Mouse (Mus musculus) urinary bladder, postnatal 4 days (tissue): ENCODE data around the gene Lrmp.
A peak's percentile ranks its signal among the peaks of the same experiment; 100 is the strongest.

ENCODE experiments used
- DNase-seq, 2 experiments: peaks; one replicate each; pipeline ENCODE4 v3.0.0; 2021 to 2022; ENCODE audit warnings: low spot score in 2 of 2

The Lrmp gene

DNA sequence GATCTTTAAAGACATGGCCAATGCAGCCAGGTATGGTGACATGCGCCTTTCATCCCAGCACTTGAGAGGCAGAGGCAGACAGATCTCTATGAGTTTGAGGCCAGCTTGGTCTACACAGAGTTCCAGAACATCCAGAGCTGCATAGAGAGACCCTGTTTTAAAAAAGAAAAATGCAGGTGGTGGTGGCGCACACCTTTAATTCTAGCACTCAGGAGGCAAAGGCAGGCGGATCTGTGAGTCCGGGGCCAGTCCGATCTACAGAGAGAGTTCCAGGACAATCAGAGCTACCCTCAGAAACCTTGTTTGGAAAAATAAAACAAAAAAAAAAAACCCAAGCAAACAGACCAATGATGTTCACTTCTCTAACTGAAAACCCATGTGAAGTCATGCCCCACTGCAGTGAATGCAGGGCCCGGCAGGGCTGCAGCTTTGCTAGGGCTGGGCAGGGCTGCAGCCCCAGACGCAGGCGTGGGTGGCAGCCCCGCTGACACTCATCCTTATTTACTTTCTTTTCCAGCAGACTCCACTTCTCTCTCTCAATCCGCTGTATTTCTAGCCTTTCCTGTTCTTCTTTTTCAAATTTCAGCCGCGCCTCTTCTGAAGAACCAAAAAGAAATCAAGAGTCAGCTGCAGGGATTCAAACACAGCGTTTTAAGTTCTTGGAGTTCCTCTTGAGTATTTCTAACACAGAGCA lies 87.1 kb downstream of the Lrmp start:
- no peak for DNase-seq

DNA sequence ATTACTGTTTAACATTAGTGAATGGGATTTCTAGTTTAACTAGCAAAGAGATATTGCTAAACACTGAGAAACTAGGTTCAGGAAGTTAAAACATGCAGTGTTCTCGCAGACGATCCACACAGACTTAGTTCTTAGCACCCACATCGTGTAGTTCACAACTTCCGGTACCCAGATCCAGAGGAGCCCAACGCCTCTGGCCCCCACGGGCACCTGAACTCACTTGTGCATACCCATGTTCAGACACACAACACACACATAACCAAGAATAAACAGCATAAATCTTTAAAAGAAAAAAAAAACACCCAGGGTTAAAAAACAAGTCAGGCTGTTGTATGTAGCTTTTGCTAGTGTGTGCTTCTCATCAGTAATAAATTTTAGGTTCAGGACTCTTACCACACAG lies 89.0 kb downstream of the Lrmp start:
- DNase-seq, result no peak

DNA sequence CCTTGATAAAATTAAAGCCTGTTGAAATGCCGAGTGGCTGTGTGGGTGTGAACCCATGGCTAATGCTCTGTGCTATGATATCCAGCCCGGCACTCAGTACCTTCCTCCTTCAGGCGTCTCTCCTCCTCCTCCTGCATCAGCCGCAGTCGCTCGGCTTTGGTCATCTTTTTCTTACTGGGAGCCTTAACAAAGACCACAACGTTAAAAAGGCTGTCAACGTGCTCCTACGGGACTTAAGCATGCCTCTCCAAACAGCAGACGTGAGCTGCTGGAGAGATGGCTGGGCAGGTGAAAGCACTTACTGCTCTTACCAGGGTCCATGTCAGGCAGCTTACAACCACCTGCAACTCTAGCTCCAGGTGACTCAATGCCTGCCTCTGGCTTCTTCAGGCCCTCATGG lies 89.7 kb downstream of the Lrmp start:
- no peak for DNase-seq

DNA sequence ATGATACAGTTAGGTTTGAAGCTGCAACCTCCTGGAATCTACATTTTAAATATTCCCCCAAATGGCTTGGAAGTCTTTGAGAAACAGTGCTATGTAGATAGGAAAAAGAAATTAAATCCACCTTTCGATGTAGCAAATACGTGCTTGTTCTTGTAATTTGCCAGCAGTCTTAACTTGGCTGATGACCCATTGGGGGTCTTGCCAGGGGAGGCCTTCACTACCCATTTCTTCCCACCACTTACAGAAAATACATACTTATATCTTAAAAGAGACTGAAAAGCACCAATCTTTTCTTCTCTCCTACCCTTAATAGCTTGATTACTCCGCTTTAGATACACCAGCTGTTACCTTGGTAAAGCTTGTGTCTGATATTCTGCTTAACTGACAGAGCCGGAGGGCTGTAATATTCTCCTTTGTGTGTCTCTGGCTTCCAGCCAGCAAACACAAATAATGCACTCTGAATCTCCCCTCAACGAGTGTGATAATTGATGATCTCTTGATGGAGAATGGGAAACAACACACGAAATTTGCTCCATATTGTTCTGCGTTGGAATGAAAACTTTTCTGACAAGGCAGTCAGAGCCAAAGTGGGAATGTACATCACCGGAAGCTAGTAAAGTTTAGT lies 94.7 kb downstream of the Lrmp start:
- no peak for DNase-seq

DNA sequence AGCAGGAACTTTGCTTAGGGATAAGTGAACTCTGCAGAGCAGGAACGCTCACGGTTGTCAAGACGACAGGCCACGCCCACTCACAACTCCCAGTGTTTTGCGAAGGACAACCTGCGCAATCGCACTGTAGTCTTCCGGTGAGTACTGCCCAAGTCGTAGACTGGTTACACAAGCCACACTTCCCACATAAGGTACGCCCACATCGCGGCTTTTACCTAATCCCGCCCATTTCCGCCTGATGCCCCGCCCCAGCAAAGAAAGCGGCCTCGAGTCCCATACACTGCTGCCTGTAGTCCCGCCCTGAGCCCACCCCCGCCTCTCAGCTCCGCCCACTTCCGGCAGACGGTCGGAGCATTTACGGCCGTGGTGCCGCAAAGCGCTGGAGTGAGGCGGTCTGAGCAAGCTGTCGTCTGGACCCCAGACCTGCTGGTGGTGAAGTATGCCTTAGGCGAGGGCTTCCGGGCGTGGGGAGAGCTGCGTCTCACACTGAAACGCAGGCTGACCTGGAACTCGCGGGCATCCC lies 95.4 kb downstream of the Lrmp start, which contains the start of the genes Casc1 and Etfrf1:
Gene Casc1 (minus strand): TSS at position 190 of the 523 bp plus-strand sequence.
Gene Etfrf1 (plus strand): TSS at position 319 of the 523 bp plus-strand sequence.
- DNase-seq, result peak; percentile 97 to 98

DNA sequence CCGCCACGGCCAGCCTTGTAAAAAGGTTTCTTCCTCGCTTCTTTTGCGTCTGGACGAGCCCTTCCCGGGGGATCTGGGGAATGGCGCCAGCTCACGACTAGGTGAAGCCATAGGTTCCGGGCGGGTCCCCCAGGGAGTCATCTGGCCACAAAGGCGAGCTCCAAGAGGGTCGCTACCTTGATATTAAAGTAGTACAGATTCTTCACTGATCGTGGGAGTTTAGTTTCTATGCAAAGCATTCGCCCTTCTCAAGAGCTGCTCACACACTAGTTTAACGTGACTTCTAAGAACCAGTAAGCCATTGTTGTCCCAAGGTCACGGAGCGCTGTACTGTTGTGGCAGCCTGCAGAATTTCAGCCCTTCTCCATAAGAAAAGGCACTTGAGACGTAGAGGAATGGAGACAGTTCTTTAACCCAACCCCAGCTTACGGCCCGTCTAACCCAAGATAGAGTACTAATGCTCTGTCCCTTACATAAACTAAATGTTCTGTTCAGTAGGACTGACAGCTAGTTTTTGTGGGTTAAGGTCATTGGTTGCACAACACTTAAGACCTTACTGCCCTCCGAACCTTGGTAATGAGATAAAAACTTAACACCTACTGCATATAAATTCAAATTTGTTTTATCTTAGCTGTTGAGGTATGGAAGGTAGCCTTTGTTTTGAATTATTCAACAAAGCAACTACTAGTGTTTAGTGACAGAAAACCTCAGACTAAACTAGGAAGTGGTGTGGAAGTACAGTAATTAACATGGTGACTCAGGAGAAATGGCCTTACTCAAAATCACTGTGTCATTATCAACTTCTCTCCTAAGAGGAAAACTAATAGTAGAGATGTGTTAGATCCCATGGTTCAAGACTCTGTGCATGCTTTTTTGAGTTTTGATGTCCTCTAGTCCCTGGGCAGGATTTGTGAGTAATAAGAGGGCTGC lies 96.2 kb downstream of the Lrmp start:
- DNase-seq, result no peak

DNA sequence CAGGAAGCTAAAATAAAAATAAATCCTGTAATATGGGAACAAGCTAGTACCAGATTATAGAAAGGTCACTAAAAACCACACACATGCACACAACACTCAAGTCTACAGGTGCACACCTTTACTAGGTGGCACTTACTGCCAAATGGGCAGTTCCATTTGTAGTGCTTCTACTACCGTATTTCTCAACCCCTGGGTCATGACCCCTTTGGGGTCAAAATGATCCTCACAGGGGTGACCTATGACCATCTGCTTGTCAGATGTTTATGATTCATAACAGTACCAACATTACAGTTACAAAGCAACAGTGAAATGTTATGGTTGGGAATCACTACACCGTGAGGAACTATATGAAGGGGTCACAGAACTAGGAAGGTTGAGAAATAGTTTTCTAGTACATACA lies 98.5 kb downstream of the Lrmp start:
- no peak for DNase-seq

DNA sequence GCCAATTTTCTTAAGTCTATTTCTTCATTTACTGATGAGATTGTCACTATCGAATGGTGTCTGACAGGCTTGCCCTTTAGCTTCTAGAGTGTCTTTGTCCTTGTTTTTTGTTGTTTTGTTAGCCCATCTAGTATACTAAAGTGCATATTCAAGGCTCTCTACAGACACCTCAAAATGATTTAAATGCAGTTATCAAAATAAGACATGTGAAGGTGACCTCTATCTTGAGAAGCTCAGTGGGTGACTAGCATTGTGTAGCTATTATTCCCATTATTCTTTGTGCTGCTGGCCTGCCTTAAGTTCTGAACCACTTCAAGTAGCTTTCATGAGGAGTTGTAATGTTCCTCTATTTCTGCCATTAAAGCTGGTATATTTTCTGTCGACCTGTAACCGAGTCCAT lies 100.4 kb downstream of the Lrmp start:
- no peak for DNase-seq

DNA sequence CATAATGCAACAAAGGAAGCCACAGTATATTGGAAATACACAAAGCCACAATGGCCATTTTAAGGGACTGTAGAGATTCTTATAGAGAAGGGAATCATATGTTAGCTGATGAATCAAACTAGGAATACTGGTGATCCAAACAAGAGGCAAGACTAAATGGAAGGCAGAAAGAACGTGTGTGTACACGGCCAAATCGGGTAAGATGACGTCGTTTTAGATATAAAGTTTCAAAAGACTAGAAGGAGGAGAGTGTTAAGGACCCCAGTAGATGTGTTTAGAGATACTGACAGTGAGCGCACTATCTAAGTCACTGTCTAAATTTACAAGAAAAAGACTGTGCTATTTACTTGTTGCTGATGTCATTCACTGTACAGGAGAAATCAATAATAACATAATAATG lies 108.8 kb downstream of the Lrmp start:
- no peak for DNase-seq
